Mouse (Mus musculus) thymus, adult 2 months (tissue): ENCODE results near the gene Ncoa5.

Experiments
- CTCF ChIP-seq: fragments of 200-500 bp; IDR thresholded peaks from 2 replicates; pipeline ENCODE4 v1.5.1; 2012; ENCODE audit warnings: mild to moderate bottlenecking, control low read depth, low read length, moderate library complexity, borderline replicate concordance; ENCODE audit not compliant: control insufficient read depth, poor library complexity, insufficient read depth; ENCODE audit errors: extremely low read depth
- POLR2A ChIP-seq: fragments of 200-500 bp; IDR thresholded peaks from 2 replicates; pipeline ENCODE4 v1.6.1; 2012; ENCODE audit warnings: mild to moderate bottlenecking, low read length, control low read depth, moderate library complexity; ENCODE audit not compliant: control insufficient read depth, poor library complexity, insufficient read depth; ENCODE audit errors: extremely low read depth

- TF ChIP-seq CTCF (no peak), POLR2A (no peak)
Measured at GRCm38 (mm10) chr2:164994156-164994555, 40.5 kb downstream of the Ncoa5 start.
